Mouse (Mus musculus): Measurements from ENCODE around the gene Smarca2.

GRCm38 (mm10) chr19:26568941-26569340 is 35.9 kb upstream of the Smarca2 start:
- TF ChIP-seq CTCF (IDR thresholded peaks at IDR 0.05; ENCODE audit: extremely low read depth, insufficient read length, insufficient replicate concordance, low read depth, low read length) (no peak), POLR2A (IDR thresholded peaks at IDR 0.05; ENCODE audit: low read depth, low read length) (no peak)

Data from small intestine, adult 2 months (tissue).